Mouse (Mus musculus) T-cell, adult 2 months (primary cell): Measurements from ENCODE around the gene Ptx4.

ENCODE experiments used
- DNase-seq: peaks from one replicate; pipeline ENCODE4 v3.0.0; 2022; ENCODE audit warnings: low spot score

Ptx4 gene

DNA sequence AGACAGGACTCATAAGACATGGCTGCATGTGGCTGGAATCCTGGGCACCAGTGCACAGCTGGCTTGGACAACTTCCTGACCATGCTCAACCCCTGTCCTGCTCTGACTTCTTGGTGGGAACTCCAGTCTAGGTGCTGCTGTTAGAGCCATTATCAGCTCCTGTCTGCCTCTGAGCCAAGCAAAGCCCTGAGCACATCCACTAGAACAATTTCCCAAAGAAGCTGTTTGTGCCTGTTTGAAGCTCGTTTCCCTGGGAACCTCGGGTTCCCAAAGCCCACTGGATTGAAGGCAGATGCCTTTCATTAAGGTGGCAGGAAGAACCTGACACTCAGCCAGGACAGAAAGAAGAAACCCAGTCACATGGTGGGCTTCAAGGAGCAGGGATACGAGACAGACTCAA is at the start of gene Ptx4:
Gene Ptx4, plus strand, starts transcription at position 355 of the 400 bp plus-strand sequence.
- no peak for DNase-seq

DNA sequence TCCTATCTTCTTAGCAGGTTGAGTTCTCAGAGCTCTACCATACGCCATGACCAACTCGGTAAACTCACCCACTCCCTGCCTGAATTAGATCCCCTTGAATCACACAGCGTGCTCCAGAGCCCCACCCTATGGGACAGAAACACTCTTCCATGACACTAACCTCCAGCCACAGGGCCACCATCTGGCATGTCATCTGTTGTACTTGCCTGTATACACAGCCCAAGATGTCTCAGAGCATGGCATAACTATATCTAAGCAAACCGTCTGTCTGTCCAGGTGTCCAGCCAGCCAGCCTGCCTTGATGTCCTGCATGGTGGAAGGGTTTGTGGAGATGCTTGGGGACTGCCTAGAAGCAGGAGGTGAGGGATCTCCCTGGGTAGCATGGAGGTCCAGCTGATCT is 43.7 kb upstream of the Ptx4 start:
- no peak for DNase-seq

DNA sequence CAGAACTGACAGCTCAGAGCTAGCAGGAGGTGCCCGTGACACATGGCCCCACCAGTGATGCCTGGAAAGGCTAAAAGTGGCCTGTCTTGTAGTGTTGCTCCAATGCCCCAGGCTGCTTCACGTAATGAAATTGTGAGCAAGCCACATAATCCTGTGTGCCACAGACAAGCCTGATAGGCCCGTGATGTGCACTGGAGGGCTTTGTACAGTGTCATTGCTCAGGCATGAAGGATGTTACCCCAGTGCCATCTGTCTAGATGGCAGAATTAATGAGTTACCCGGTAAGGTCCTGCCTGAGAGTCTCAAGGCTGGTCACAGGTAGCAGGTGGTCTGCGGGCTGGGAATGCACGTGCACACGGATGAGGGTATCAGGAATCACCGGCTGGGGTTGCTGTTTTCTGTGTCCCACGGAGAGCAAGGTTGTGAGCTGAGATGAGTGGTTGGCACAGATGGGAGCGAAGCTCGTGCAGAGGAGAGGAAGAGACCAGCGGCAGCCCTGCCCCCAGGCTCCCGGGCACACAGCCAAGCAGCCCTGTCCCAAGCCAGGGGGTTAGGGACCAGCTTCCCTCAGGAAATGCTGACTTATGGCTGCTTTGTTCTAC is 42.7 kb upstream of the Ptx4 start:
- no peak for DNase-seq

DNA sequence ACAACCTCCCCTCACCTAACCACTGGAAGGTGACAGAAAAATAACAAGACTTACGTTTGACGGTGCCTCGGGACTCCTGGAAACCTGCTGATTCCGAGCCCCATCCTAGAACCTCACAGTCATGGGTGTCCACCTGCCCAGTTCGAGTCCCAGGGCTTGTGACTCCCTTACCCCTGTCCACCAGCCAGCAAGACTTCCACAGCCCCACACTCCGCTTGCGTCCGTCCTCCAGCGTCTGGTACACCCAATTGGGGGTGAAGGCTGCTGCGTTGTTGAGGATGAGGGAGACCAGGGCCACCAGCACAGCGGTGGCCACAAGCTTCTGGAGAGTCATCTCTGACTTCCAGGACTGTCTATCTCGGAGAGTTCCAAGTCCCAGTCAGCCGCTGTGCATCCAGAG is 40.4 kb upstream of the Ptx4 start:
- no peak for DNase-seq

DNA sequence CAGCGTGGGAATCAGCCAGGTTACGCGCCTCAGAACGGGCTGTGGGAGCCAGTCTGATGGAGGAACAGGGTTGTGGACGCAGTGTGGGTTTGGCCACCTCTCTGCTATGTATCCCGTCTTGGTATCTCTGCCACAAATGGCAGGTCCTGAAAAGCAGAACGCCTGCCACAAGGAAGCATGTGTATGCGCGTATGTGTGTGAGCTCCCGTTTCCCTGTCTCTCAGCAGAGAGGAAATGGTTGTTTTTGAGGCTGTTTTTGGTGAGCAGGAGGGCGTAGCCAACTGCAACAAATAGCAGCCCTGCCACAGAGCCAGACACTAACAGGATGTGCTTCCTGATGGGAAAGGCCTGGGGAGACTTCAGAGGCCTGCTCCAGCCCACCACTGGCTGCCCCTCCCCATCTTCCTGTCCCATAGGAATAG is 39.6 kb upstream of the Ptx4 start:
- DNase-seq: no peak

DNA sequence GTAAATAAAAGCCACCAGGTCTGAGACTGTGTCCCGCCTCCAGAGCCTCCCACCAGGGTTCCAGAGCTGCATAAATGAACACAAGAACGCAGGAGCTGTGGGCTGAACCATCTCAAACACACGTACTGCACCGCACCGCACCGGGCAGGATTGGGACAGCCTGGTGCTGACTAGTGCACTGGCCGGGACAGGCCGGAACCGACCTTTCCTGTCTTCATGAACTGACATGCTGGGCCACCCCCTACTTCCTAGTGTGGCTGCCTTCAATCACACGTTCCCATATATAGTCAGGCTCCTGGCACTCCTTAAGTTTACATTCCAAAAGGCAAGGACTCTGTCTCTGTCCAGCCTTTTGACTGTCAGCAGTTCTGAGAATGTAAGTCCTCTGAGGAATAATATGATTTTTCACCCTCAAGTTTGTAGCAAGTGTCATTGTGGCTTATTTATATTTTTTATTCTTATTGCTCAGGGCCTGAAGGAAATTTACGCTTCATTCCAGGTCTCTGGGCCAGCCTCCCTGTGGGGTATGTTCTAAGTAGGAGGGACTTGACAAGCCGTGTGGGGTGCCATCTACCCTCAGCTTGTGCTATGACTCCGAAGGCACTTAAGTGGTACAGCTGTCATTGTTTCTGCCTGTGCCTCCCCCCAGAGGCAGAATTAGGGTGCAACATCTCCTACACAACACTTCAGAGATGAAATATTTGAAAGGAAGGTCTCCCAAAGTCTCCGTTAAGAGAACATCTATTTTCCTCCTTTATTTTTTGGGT is 38.3 kb upstream of the Ptx4 start:
- no peak for DNase-seq

DNA sequence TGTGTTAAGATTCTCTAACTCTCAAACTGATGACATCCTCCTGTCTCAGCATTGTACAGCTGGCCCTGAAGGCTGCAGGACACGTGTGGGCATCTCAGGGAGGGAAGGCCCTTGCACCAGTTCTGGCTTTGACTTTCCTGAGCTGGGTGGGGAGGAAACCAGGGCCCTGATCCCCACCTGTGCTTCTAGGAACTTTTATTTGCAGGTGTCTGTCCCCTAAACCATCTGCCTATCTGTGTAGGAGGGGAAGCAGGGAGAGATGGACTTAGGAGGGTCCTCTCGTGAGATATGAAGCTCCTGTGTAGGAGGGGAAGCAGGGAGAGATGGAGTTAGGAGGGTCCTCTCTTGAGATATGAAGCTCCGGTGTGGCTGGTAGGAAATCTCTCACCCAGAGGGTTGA is 37.7 kb upstream of the Ptx4 start:
- DNase-seq: no peak

DNA sequence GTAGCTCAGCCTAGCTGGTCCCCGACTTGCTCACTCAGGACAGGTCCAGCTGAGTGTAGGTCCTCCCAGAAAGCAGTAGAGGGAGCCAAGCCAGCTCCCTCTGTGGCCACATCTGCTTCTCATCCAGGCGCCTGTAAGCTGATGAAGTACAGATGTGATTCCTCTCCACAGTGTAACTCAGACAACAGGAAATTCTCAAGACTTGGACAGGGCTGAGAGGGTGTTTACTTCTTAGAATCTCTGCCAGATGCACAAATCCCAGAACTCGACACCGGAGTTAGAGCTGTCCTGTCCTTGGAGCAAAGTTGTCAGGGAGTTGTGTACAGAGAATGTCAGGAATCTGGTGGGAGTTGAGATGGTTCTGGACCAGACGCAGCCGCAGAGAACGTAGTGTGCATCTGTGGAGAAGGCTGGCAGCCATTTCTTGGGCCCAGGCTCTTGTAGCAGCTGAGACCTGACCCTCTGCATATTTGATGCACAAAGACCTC is 37.1 kb upstream of the Ptx4 start, which contains the start of gene Tmem204:
Gene Tmem204, minus strand, starts transcription at position 148 of the 488 bp plus-strand sequence.
- no peak for DNase-seq

DNA sequence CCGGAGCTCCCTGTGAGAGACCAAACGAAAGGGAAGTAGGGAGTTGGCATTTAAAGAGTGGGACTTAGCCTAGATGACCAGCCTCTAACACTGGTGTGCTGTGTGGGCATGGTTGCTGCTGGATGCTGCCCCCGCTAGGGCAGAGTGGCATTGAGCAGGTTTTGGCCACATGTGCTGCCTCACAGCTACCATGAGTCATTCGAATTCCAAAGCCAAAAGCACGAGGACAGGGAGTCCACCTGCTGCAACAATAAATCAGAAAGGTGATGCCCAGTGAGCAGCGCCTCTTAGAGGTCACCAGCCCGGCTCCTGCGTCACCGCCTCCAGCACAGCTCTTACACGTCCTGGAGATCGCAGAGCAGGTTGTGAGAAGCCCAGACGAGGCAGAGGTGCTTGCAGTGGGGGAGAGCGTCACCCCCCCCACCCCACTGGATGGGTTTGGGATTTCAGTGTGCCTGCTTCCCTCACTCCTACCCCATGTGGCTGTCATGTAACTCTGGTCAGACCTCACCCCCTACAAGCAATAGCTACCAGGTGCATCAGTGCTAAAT is 35.6 kb upstream of the Ptx4 start:
- no peak for DNase-seq

DNA sequence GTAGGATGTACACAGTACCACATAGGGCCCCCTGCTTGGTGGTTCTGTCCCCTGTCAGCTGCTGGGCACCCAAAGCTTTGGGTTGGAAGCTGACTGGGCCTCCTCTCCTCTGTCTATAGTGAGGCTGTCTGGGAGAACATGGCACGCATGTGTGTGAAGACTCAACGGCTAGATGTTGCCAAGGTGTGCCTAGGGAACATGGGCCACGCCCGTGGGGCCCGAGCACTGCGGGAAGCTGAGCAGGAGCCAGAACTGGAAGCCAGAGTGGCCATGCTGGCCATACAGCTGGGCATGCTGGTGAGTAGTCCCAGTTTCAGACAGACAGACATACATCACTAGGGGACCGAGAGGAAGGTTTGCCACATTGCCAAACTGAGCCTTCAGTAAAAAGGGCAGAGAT is 33.8 kb upstream of the Ptx4 start:
- no peak for DNase-seq

DNA sequence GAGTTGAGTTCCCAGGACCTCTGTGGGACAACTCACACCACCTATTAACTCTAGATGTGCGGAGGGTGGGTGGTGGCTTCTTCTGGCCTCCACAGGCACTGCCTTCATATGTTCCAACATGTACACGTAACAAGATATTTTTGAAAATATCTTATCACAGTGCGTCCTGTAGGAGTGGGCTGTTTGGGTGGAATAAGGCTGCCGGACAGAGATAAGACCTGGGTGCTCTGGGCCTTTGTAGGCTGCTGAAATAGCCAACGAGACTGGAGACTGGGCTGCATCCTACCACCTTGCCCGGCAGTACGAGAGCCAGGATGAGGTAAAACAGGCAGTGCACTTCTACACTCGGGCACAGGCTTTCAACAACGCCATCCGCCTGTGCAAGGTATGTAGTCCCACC is 31.4 kb upstream of the Ptx4 start:
- no peak for DNase-seq

DNA sequence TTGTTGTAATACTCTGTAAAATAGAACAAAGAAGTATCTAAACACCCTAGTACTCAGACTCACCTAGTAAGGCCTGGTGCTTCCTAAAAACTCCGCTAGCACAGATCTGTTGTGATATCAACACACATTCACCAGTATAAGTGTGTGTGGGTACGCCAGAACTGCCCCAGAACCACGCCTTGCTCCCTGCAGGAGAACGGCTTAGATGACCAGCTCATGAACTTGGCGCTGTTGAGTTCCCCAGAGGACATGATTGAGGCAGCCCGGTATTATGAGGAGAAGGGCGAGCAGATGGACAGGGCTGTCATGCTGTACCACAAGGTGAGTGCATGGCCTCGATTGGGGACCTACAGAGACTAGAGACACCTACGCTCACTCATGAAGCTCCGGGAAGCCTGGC is 30.1 kb upstream of the Ptx4 start:
- DNase-seq: no peak

DNA sequence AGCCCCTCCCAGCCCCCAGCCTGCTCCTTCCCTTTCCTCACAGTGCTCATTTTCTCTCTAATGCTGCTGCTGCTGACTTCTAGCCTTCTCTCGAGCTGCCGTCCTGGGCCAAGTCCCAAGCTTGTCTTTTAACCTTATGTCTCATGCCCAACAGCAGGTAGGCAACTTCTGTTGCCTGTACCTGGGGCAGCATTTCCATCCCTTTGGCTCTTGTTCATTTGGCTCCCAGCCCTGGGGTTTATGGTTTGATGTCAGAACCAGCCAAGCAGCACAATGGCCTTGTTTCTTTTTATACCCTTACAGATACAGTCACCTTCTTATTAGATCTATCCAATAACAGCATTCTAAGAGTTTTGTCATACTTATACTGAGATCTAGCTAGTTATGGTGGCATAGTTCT is 24.3 kb upstream of the Ptx4 start:
- DNase-seq: no peak

DNA sequence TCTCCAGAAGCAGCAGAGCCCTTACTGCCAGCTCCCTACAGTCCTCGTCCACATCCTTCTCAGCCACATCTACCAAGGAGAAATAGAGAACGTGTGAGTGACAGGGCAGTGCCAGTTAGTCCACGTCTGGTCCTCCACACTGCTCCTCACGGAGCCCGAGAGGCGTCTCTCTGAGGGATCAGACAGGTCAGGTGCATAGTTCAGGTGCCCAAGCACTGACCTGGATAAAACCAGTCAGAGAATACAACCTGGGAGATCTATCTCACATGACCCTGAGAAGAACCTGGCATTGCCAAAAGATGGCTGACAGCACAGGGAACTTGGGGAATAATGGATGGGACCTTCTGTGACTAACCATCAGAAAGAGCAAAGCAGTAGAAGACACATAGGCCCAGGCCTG is 20.5 kb upstream of the Ptx4 start:
- DNase-seq: no peak

DNA sequence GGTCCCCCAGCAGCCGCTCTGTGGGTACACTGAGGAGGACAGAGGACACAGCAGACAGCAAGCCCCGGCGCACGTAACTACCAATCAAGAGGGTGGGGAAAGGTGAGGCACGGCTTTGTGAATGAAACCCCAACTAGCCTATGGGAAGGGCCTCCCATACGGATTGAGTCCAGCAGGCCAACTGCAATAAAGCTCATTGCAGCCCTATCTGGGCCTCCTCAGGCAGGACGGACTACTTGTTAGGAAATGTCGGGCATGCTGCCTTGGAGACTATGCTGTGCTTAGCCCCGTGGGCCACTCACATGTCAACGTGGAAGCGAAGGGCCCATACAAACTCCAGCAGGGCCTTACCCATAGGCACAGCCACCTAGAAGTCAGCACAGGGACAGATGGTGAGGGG is 19.2 kb upstream of the Ptx4 start:
- no peak for DNase-seq

DNA sequence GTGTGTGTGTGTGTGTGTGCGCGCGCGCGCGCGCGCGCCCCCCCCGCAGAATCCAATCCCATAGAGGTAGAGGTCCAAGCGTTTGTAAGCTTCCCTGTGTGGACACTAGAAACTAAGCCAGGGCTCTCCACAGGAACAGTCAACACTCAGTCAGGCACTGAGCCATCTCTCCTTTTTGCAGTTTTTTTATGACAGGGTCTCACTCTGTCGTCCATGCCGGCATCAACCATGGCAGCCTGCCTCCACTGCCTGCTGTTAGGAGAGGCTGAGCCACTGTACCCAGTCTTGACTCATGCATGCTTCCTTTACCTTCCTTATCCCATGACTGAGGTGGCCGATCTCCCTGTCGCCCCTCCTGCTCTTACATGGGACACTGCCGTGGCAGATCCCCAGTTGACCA is 12.8 kb upstream of the Ptx4 start:
- DNase-seq: no peak

DNA sequence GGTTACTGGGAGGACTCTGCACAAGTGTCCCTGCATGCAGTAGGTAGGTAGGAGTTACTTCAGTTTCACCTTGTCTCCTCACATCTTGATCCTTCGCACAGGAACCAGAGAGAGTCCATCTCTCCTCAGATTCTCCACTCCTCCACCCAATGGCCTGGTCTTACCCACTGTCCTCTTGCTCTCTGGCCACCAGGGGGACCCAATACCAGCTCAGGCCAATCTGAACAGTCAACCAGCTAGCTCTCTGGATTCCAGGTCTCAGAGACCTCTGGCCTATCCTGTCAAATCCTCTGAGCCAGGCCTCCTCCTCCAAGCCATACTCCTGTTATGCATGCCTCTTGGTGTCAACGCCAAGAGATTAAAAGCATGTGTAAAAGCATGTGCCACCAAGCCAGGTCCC is 11.0 kb upstream of the Ptx4 start:
- DNase-seq: no peak

DNA sequence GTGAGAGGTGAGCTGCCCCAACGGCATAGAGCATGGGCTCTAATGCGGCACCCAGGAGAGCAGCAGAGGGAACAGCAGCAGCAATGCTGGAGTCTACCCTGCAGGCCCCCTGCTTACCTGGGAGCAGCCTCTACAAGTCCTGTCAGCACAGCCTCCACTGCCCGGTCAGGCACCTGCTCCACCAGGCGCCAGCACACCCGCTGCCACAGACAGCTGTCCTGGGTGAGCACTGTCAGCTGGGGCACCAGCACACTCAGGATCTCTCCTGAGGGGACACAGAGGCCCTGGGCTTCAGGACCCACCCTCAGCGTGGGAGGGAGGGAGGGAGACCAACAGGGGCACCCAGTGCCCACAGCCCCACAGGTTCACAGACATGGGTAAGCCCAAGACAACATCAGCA is 10.0 kb upstream of the Ptx4 start:
- no peak for DNase-seq

DNA sequence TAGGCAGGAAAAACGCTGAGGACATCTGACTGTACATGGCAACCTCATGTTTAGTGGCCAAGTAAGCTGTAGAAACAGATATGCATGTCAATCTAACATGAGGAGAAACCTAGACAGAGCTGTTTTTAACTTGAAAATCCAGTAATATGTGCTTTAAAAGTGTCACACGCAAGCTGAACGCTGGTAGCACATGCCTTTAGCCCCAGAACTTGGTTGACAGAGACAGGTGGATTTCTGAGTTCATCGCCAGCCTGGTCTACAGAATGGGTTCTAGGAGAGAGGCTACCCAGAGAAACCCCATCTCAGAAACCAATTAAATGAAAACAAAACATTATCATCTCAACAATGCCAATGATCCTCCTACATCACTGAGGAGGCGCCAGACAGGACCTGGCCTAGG is 9.3 kb upstream of the Ptx4 start:
- no peak for DNase-seq

DNA sequence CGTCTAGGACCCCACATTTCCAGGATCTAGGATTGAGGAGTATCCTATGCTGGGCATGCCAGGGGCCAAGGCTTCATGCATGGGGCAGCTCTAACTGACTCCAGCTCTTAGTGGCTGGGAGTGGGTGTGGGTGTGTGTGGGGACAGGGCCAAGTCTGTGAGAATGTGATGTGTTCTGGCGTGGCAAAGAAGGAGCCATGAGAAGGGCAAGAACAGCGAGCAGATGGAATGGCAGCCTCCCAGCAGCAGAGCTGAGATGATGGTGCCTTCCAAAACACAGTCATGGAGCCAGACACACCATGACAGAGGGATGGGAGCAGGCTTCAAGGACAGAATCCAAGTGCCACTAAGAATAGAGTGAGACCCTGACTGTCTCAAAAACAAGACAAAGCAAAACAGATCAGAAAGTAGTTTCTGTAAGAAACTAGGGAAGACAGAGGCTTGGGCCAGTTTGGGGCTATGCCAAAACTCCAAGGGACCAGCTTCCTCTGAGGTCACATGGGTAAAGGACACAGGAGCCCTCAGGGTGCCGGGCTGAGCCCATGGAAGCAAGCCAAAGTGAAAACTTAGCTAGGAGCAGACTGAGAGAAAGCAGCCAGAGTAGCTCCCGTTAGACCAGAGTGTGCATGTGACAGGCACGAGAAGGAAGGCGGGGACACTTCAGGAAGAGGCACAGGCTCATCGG is 8.7 kb upstream of the Ptx4 start:
- no peak for DNase-seq

DNA sequence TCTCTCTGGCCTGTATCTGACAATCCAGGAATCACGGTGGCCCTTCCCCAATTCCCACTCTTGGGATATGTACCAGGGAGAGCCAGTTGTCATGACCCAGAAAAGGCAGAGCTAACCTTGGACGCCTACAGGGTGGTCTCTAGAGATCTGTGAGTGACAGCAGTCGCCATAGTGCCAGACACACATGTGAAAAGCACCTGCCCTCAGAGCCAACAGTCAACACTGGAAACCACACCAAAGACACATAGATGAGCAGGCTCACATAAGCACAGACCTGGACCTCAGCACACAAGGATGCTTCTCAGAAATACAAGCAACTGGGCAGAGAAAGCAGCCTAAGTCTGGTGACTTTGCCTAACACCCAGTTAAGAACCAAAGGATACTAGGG is 8.1 kb upstream of the Ptx4 start:
- DNase-seq: no peak

DNA sequence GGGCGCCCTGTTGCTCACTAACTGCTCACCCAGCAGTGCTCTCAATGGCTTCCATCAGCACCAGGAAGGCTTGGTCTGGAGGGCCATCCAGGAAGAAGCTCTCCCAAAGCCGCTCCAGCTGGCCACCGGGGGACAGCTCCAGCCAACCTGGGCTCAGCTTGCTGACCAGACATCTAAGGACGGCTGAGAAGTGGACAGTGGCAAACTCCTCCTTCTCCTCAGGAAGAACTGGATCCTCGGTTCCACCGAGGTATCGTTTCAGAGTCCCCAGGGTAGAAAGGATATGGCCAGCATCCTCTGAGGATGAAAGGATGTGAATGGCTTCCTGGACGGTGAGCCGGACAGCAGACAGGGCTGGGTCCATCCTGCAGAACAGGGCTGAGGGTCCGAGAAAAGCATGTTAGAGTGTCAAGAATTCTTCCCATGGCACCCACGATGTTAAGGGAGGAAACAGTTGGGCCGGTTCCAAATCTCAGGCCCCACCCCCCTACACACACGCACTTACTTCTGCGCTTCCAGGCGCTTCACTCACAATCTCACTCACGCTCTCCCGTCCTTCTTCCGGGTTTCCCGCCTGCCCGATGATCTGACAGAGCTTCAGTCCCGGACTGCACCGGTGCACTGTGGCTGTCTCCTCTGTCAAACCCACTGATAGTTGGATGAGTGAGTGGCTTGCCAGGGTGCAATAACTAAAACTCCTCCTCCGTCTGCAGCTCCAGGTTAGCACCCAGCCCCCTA is 5.5 kb upstream of the Ptx4 start:
- no peak for DNase-seq
